ENCODE assay signal across 22 mouse cellular contexts in genomic region chr12:38668265-38668664, GRCm38 (mm10).
"Had no signal": no experiment of that assay in that cellular context is flagged by ENCODE, and none has a peak within 500 bp of the region (broad histone marks: within the 10 kb centered on the region; RNA-seq: fewer than 3 reads in every experiment).

No protein-coding gene starts in this region.

- ATAC-seq: forebrain, embryonic 13.5 days; forebrain, embryonic 14.5 days; forebrain, embryonic 15.5 days; forebrain, embryonic 16.5 days; forebrain, postnatal 0 days had no signal

- DNase-seq: cerebellum, adult 2 months; cerebellum, adult 8-10 months; cerebellum, adult 9-10 months; cerebellum, adult 9-11 months; cerebellum, postnatal 10 days; cerebellum, postnatal 14 days; cerebellum, postnatal 25 days; cerebellum, postnatal 36 days; embryo, embryonic 11 days; forebrain, postnatal 0 days; gastrocnemius, adult 2 months; gastrocnemius, postnatal 10 days; gastrocnemius, postnatal 14 days; gastrocnemius, postnatal 25 days; gastrocnemius, postnatal 36 days; heart, adult 11 months; heart, adult 18-20 months; heart, adult 2 months had no signal
